Mouse (Mus musculus) liver (tissue): ENCODE data around the gene Carmil1.

Source experiments
- DNase-seq: peaks from one replicate; pipeline ENCODE4 v3.0.0-alpha.2; 2020; ENCODE audit warnings: mixed read lengths

Carmil1 gene

GRCm38 (mm10) chr13:24257809-24258208 is 22.8 kb downstream of the Carmil1 start:
- no peak for DNase-seq

GRCm38 (mm10) chr13:24253989-24254388 is 26.6 kb downstream of the Carmil1 start:
- DNase-seq, result peak; percentile 33

- no peak for DNase-seq
These were observed 27.0 kb downstream of the Carmil1 start for GRCm38 (mm10) chr13:24253551-24253950.

- DNase-seq, result no peak
These were observed 29.4 kb downstream of the Carmil1 start for GRCm38 (mm10) chr13:24251236-24251635.

- DNase-seq, result no peak
These were observed 32.7 kb downstream of the Carmil1 start for GRCm38 (mm10) chr13:24247928-24248327.

GRCm38 (mm10) chr13:24247441-24247840 is 33.2 kb downstream of the Carmil1 start:
- no peak for DNase-seq

- no peak for DNase-seq
These were observed 34.3 kb downstream of the Carmil1 start for GRCm38 (mm10) chr13:24246266-24246665.

GRCm38 (mm10) chr13:24244613-24245012 is 36.0 kb downstream of the Carmil1 start:
- DNase-seq, result no peak

- no peak for DNase-seq
These were observed 36.6 kb downstream of the Carmil1 start for GRCm38 (mm10) chr13:24243964-24244363.

- no peak for DNase-seq
These were observed 38.0 kb downstream of the Carmil1 start for GRCm38 (mm10) chr13:24242429-24243106.

GRCm38 (mm10) chr13:24241201-24241600 is 39.4 kb downstream of the Carmil1 start:
- no peak for DNase-seq

GRCm38 (mm10) chr13:24240430-24240829 is 40.2 kb downstream of the Carmil1 start:
- DNase-seq, result no peak

- DNase-seq, result no peak
These were observed 42.0 kb downstream of the Carmil1 start for GRCm38 (mm10) chr13:24238456-24239120.

- DNase-seq, result no peak
These were observed 43.9 kb downstream of the Carmil1 start for GRCm38 (mm10) chr13:24236736-24237135.

- no peak for DNase-seq
These were observed 47.8 kb downstream of the Carmil1 start for GRCm38 (mm10) chr13:24232750-24233149.

- DNase-seq, result no peak
These were observed 48.7 kb downstream of the Carmil1 start for GRCm38 (mm10) chr13:24231746-24232483.

GRCm38 (mm10) chr13:24231146-24231545 is 49.4 kb downstream of the Carmil1 start:
- DNase-seq, result no peak

- no peak for DNase-seq
These were observed 50.0 kb downstream of the Carmil1 start for GRCm38 (mm10) chr13:24230541-24231095.

GRCm38 (mm10) chr13:24223425-24224201 is 57.0 kb downstream of the Carmil1 start:
- DNase-seq, result no peak

GRCm38 (mm10) chr13:24220441-24220970 is 60.1 kb downstream of the Carmil1 start:
- DNase-seq, result no peak

- DNase-seq, result no peak
These were observed 69.4 kb downstream of the Carmil1 start for GRCm38 (mm10) chr13:24211229-24211628.

- DNase-seq, result no peak
These were observed 74.5 kb downstream of the Carmil1 start for GRCm38 (mm10) chr13:24206097-24206496.
